Mouse (Mus musculus) stomach, postnatal 0 days (tissue): ENCODE results near the gene Gabarap. TPM values are rescaled to one million over a fixed set of nuclear protein-coding genes. Genes with fewer than 3 reads are reported as not detected.
A peak's percentile ranks its signal among the peaks of the same experiment; 100 is the strongest.

Experiments
- ATAC-seq: fragments of 200-750 bp; cut with Nextera tagmentation; 2 replicates; pipeline ENCODE4 v1.8.0; 2017; ENCODE audit not compliant: low FRiP score, low TSS enrichment
- DNase-seq: peaks from one replicate; pipeline ENCODE4 v3.0.0-alpha.2; 2016; ENCODE audit warnings: low spot score
- H3K27ac ChIP-seq: fragments of 300-500 bp; sonication (generic); replicated peaks from 2 replicates; pipeline ENCODE4 v1.5.1; 2014; ENCODE audit warnings: mild to moderate bottlenecking, control low read depth
- H3K27me3 ChIP-seq: fragments of 300-500 bp; sonication (generic); 2 replicates; pipeline ENCODE4 v1.6.1; 2014; ENCODE audit warnings: low read length; ENCODE audit not compliant: control insufficient read depth, insufficient read depth
- H3K36me3 ChIP-seq: fragments of 300-500 bp; sonication (generic); 2 replicates; pipeline ENCODE4 v1.6.1; 2014; ENCODE audit warnings: low read length, mixed read lengths; ENCODE audit not compliant: control insufficient read depth, insufficient read depth
- H3K4me1 ChIP-seq: fragments of 300-500 bp; sonication (generic); replicated peaks from 2 replicates; pipeline ENCODE4 v1.6.1; 2014; ENCODE audit warnings: antibody characterized with exemption; ENCODE audit not compliant: control insufficient read depth, insufficient read depth
- H3K4me2 ChIP-seq: fragments of 300-500 bp; sonication (generic); replicated peaks from 2 replicates; pipeline ENCODE4 v1.6.1; 2014; ENCODE audit warnings: low read depth, mild to moderate bottlenecking, control low read depth, moderate library complexity
- H3K4me3 ChIP-seq: fragments of 300-500 bp; sonication (generic); 2 replicates; pipeline ENCODE4 v1.5.1; 2014; ENCODE audit warnings: low read depth, low read length, control low read depth
- H3K9ac ChIP-seq: fragments of 300-500 bp; sonication (generic); 2 replicates; pipeline ENCODE4 v1.6.1; 2014; ENCODE audit warnings: mild to moderate bottlenecking, low read length, control low read depth, mixed read lengths
- H3K9me3 ChIP-seq: fragments of 300-500 bp; sonication (generic); 2 replicates; pipeline ENCODE4 v1.6.1; 2016; ENCODE audit warnings: low read length; ENCODE audit not compliant: control insufficient read depth
- CTCF ChIP-seq: IDR thresholded peaks from 2 replicates; pipeline ENCODE4 v1.5.1; 2016; ENCODE audit warnings: antibody characterized with exemption, low read depth, mild to moderate bottlenecking, moderate library complexity
- EP300 ChIP-seq: optimal IDR thresholded peaks from 2 replicates; pipeline ENCODE3; 2016; ENCODE audit warnings: antibody characterized with exemption
- WGBS: fragments of 180-500 bp; shearing (Covaris S2); extraction: QIAGEN DNeasy Blood & Tissue Kit; methylation state at CpG from one replicate; pipeline ENCODE4 v1.1.7; 2014; 5-methylcytosine and 5-hydroxymethylcytosine counted together
- polyA plus RNA-seq: library from polyadenylated mRNA; unstranded; fragments of >200 nt; fragmentation: Nextera tagmentation; extraction: Ambion mirVana; gene quantifications from 2 replicates; pipeline ENCODE4 v1.2.1, GENCODE M21; 2015

Gabarap gene
- polyA plus RNA-seq, 1 experiment from 2014 or later, result 536 TPM

DNA sequence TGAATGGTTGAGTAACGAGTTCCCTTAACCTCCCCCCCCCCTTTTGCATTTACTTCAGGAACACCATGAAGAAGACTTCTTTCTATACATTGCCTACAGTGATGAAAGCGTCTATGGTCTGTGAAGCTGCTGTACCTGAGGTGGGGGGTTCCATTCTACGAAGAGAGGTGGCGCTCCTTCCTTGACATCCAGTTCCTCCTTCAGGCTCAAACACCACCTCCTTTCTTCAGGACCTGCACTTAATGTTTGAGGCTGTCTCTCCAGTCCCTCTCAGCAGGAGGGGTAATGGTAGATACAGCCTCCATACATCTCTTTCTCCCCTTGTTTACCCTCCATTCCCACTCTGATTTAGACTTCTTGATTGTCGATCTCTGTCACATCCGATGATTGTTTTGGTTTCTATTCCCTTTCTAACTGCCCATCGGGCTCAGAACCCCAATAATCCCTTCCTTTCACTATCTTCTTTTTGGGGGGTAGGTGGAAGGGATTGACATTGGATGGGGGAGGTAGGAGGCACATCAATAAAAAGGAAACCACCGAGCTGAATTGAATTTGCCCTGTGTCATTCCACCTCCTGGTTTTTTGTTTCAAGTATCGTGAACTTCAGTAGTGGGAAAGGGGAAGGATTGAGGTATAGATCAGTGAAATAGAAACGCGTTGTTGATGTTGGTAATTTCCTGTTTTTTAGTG is 3.6 kb downstream of the Gabarap start:
- Histone ChIP-seq H3K36me3 (peaks cover 20% of the 10 kb centered on the region), H3K27ac (no peak overlapping the region), H3K4me2 (no peak overlapping the region), H3K4me1 (no peaks in the 10 kb centered on the region; the same call in 1 of the 2 replicates), H3K4me3 (no peak overlapping the region), H3K9ac (no peak overlapping the region), H3K27me3 (no peaks in the 10 kb centered on the region), H3K9me3 (no peaks in the 10 kb centered on the region)
- DNase-seq (no peak), ATAC-seq (no peak)
- WGBS, result 80% methylated on average over 11 of the region's 11 CpGs
- TF ChIP-seq EP300, result no peak
- peak; percentile 36; the same call in 1 of the 2 replicates for TF ChIP-seq CTCF

DNA sequence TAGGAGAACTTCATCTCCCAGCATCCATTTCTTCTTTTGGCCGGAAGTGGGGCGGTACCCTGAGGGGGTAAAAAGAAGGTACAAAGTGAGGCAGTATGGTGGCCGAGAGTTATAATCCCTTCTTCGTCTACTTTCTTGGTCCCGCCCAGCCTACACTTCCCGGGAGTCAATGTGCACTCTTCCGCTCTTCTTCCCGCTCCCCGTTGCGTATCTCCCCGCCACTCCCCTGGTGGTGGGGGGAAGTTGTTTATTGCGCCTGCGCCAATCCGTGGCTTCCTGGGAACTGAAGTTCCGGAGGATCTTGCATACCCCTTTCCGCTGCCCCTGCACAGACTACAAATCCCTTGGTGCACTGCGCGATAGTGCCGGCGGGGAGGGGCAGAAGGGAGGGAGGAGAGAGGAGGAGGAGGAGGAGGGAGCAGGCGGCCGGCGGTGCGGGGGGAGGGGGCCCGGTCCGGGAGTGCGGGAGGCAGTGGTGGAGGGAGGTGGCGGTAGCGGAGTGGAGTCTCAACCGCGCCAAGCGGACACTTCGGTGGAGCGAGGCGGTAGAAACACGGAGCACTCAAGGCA is 4.5 kb downstream of the Gabarap start, which contains the start of gene Phf23:
Gene Phf23 (plus strand): TSS at position 387 of the 570 bp plus-strand sequence.
- Histone ChIP-seq H3K4me2 (peak within 1 kb of the TSS; percentile 69), H3K4me3 (peak within 1 kb of the TSS; percentile 92), H3K9me3 (no peaks in the 10 kb centered on the region), H3K9ac (peak within 1 kb of the TSS; percentile 90), H3K27me3 (no peaks in the 10 kb centered on the region), H3K36me3 (peaks cover 20% of the 10 kb centered on the region), H3K4me1 (no peaks in the 10 kb centered on the region; the same call in 1 of the 2 replicates), H3K27ac (peak within 1 kb of the TSS; percentile 98)
- peak; percentile 74 for TF ChIP-seq EP300
- TF ChIP-seq CTCF, result peak; percentile 70
- ATAC-seq, result peak; percentile 85
- DNase-seq, result peak; percentile 99
- WGBS, result under 1% methylated on average over 29 of the region's 36 CpGs

- peak overlapping the region; percentile 90 for H3K9ac ChIP-seq
- WGBS, result under 1% methylated on average over 55 of the region's 66 CpGs
- H3K27ac ChIP-seq, result peak overlapping the region; percentile 98
- peak; percentile 76 for DNase-seq
- TF ChIP-seq EP300 (no peak), CTCF (no peak)
- peak; percentile 0; the same call in 1 of the 2 replicates for ATAC-seq
- H3K4me1 ChIP-seq, result no peaks in the 10 kb centered on the region; the same call in 1 of the 2 replicates
- H3K4me2 ChIP-seq, result peak overlapping the region; percentile 69
- H3K27me3 ChIP-seq, result no peaks in the 10 kb centered on the region
- no peaks in the 10 kb centered on the region for H3K9me3 ChIP-seq
- peaks cover 20% of the 10 kb centered on the region for H3K36me3 ChIP-seq
- H3K4me3 ChIP-seq, result peak overlapping the region; percentile 92
Measured at GRCm38 (mm10) chr11:69996161-69997061, 5.5 kb downstream of the Gabarap start.

DNA sequence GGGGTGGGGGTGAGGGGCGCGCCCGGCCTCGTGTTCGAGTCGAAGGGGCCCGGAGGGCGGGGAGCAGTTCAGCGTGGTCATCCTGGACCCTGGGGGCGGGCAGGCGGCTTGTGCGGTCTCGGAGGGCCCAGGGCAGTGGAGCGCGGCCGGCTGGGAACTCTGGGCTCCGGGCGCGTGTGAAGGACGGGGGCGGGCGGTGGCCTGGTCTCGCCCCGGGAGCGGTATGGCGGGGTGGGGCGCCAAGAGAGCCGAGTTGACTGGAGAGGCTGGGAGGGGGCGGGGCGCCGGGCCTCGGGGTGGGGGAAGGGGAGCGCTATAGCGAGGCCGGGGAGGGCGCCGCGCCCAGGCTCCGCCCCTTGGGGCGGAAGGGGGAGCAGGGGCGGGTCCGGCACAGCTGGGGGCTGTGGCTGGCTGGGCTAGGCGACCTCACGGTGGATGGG is 6.1 kb downstream of the Gabarap start:
- H3K4me3 ChIP-seq, result peak overlapping the region; percentile 92
- WGBS, result under 1% methylated on average over 29 of the region's 44 CpGs
- peak; percentile 69 for ATAC-seq

DNA sequence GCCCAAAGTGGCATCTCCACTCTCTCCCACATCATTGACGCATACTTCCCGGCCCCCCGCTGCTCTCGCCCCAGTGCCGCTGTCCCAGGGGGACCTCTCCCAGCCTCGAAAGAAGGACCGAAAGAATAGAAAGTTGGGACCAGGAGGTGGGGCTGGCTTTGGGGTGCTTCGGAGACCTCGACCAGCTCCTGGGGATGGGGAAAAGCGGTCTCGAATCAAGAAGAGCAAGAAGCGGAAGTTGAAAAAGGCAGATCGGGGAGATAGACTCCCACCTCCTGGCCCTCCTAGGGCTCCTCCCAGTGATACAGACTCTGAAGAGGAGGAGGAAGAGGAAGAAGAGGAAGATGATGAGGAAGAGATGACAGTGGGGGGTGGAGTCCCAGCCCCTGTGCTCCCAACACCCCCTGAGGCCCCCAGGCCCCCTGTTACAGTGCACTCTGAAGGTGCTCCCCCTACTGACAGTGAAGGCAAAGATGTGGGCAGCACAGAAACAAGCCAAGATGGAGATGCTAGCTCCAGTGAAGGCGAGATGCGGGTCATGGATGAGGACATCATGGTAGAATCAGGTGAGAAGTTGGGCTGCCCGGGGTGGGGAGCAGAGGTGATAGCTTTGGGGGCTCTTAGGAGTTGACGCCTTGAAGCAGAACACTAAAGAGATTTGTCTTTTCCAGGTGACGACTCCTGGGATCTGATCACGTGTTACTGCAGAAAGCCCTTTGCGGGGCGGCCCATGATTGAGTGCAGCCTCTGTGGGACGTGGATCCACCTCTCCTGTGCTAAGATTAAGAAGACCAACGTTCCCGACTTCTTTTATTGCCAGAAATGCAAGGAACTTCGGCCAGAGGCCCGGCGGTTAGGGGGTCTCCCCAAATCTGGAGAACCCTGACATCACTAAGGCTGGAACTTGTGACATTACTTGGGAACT is 7.9 kb downstream of the Gabarap start:
- DNase-seq (no peak), ATAC-seq (no peak)
- Histone ChIP-seq H3K36me3 (peaks cover 20% of the 10 kb centered on the region), H3K27ac (no peak overlapping the region), H3K9me3 (no peaks in the 10 kb centered on the region), H3K9ac (no peak overlapping the region), H3K4me2 (no peak overlapping the region), H3K27me3 (no peaks in the 10 kb centered on the region), H3K4me3 (no peak overlapping the region), H3K4me1 (no peaks in the 10 kb centered on the region)
- 89% methylated on average over 27 of the region's 27 CpGs for WGBS
- TF ChIP-seq EP300, result no peak
- TF ChIP-seq CTCF, result peak; percentile 55

More for the DNA sequence above, 6.1 kb downstream of the Gabarap start:
- Histone ChIP-seq H3K9ac (peak overlapping the region; percentile 90), H3K9me3 (no peaks in the 10 kb centered on the region), H3K36me3 (peaks cover 20% of the 10 kb centered on the region), H3K27me3 (no peaks in the 10 kb centered on the region), H3K4me2 (peak overlapping the region; percentile 69), H3K27ac (peak overlapping the region; percentile 98), H3K4me1 (no peaks in the 10 kb centered on the region; the same call in 1 of the 2 replicates)
- TF ChIP-seq EP300 (no peak), CTCF (no peak)
- peak; percentile 97 for DNase-seq
